Mouse (Mus musculus) heart, embryonic 15.5 days (tissue): ENCODE results near the gene Aldh3b3. TPM values are rescaled to one million over a fixed set of nuclear protein-coding genes. Genes with fewer than 3 reads are reported as not detected.
A peak's percentile ranks its signal among the peaks of the same experiment; 100 is the strongest.

ENCODE experiments used
- ATAC-seq: fragments of 200-750 bp; cut with Nextera tagmentation; replicated peaks from 2 replicates; pipeline ENCODE4 v1.8.0; 2017; ENCODE audit warnings: low read depth, moderate TSS enrichment; ENCODE audit not compliant: insufficient number of reproducible peaks, insufficient read depth, low FRiP score
- H3K27ac ChIP-seq: fragments of 300-500 bp; sonication (generic); 2 replicates; pipeline ENCODE4 v1.5.1; 2015; ENCODE audit warnings: mild to moderate bottlenecking, inconsistent platforms
- H3K27me3 ChIP-seq: fragments of 300-500 bp; sonication (generic); 2 replicates; pipeline ENCODE4 v1.6.1; 2015; ENCODE audit warnings: inconsistent platforms
- H3K36me3 ChIP-seq: fragments of 300-500 bp; sonication (generic); 2 replicates; pipeline ENCODE4 v1.6.1; 2015; ENCODE audit warnings: mild to moderate bottlenecking, inconsistent platforms
- H3K4me1 ChIP-seq: fragments of 300-500 bp; sonication (generic); replicated peaks from 2 replicates; pipeline ENCODE4 v1.6.1; 2015; ENCODE audit warnings: inconsistent platforms
- H3K4me2 ChIP-seq: fragments of 300-500 bp; sonication (generic); 2 replicates; pipeline ENCODE4 v1.6.1; 2015; ENCODE audit warnings: inconsistent platforms, mild to moderate bottlenecking, moderate library complexity
- H3K4me3 ChIP-seq: fragments of 300-500 bp; sonication (generic); 2 replicates; pipeline ENCODE4 v1.5.1; 2015; ENCODE audit warnings: mild to moderate bottlenecking, inconsistent platforms
- H3K9ac ChIP-seq: fragments of 300-500 bp; sonication (generic); 2 replicates; pipeline ENCODE4 v1.6.1; 2015; ENCODE audit warnings: mild to moderate bottlenecking, inconsistent platforms
- H3K9me3 ChIP-seq: fragments of 300-500 bp; sonication (generic); replicated peaks from 2 replicates; pipeline ENCODE4 v1.6.1; 2016; ENCODE audit warnings: inconsistent platforms
- WGBS: fragments of 180-500 bp; shearing (Covaris S2); methylation state at CpG from one replicate; pipeline ENCODE4 v1.1.7; 2015; ENCODE audit warnings: mixed read lengths; 5-methylcytosine and 5-hydroxymethylcytosine counted together
- polyA plus RNA-seq: library from polyadenylated mRNA; unstranded; fragments of >200 nt; fragmentation: Nextera tagmentation; extraction: Ambion mirVana; gene quantifications from 2 replicates; pipeline ENCODE4 v1.2.1, GENCODE M21; 2015

Aldh3b3 gene
- polyA plus RNA-seq, 1 experiment from 2014 or later = not detected

GRCm38 (mm10) chr19:3942315-3942714 is 16.1 kb upstream of the Aldh3b3 start:
- H3K9ac ChIP-seq = no peak overlapping the region
- H3K4me1 ChIP-seq = peaks cover 13% of the 10 kb centered on the region
- no peak overlapping the region for H3K4me2 ChIP-seq
- no peaks in the 10 kb centered on the region for H3K36me3 ChIP-seq
- no peak overlapping the region for H3K27ac ChIP-seq
- H3K4me3 ChIP-seq = no peak overlapping the region
- 77% methylated on average over 7 of the region's 7 CpGs for WGBS
- H3K27me3 ChIP-seq = no peaks in the 10 kb centered on the region
- no peaks in the 10 kb centered on the region for H3K9me3 ChIP-seq
- ATAC-seq = no peak

- no peak overlapping the region for H3K9ac ChIP-seq
- 18% methylated on average over 27 of the region's 27 CpGs for WGBS
- H3K27me3 ChIP-seq = no peaks in the 10 kb centered on the region
- no peaks in the 10 kb centered on the region for H3K9me3 ChIP-seq
- H3K4me1 ChIP-seq = peaks cover 13% of the 10 kb centered on the region
- no peak for ATAC-seq
- peak overlapping the region; percentile 56 for H3K4me2 ChIP-seq
- H3K27ac ChIP-seq = no peak overlapping the region
- no peaks in the 10 kb centered on the region for H3K36me3 ChIP-seq
- peak overlapping the region; percentile 36 for H3K4me3 ChIP-seq
Measured at GRCm38 (mm10) chr19:3942986-3943735, 15.3 kb upstream of the Aldh3b3 start.

GRCm38 (mm10) chr19:3945872-3946564 is 12.4 kb upstream of the Aldh3b3 start:
- Histone ChIP-seq H3K4me1 (peaks cover 13% of the 10 kb centered on the region), H3K27ac (peak overlapping the region; percentile 56), H3K9ac (no peak overlapping the region), H3K9me3 (no peaks in the 10 kb centered on the region), H3K27me3 (0 out of 2 replicates have a peak, but pooled peaks cover 3% of the 10 kb centered on the region), H3K36me3 (no peaks in the 10 kb centered on the region), H3K4me3 (no peak overlapping the region), H3K4me2 (no peak overlapping the region)
- ATAC-seq = peak; percentile 74
- WGBS = 15% methylated on average over 10 of the region's 10 CpGs

GRCm38 (mm10) chr19:3946715-3947114 is 11.7 kb upstream of the Aldh3b3 start:
- H3K9me3 ChIP-seq = no peaks in the 10 kb centered on the region
- no peak overlapping the region for H3K9ac ChIP-seq
- no peak overlapping the region for H3K4me2 ChIP-seq
- 18% methylated on average over 2 of the region's 2 CpGs for WGBS
- H3K4me1 ChIP-seq = peaks cover 13% of the 10 kb centered on the region
- peak overlapping the region; percentile 56 for H3K27ac ChIP-seq
- 0 out of 2 replicates have a peak, but pooled peaks have one; percentile 54 for ATAC-seq
- no peaks in the 10 kb centered on the region for H3K36me3 ChIP-seq
- H3K4me3 ChIP-seq = no peak overlapping the region
- H3K27me3 ChIP-seq = 0 out of 2 replicates have a peak, but pooled peaks cover 3% of the 10 kb centered on the region

- WGBS = 78% methylated on average over 3 of the region's 3 CpGs
- ATAC-seq = no peak
- Histone ChIP-seq H3K4me3 (no peak overlapping the region), H3K4me1 (peaks cover 13% of the 10 kb centered on the region), H3K4me2 (no peak overlapping the region), H3K9ac (no peak overlapping the region), H3K27ac (no peak overlapping the region), H3K27me3 (0 out of 2 replicates have a peak, but pooled peaks cover 3% of the 10 kb centered on the region), H3K9me3 (no peaks in the 10 kb centered on the region), H3K36me3 (no peaks in the 10 kb centered on the region)
Measured at GRCm38 (mm10) chr19:3947813-3948212, 10.6 kb upstream of the Aldh3b3 start.

- Histone ChIP-seq H3K27ac (no peak overlapping the region), H3K36me3 (no peaks in the 10 kb centered on the region), H3K4me2 (no peak overlapping the region), H3K4me1 (peaks cover 10% of the 10 kb centered on the region), H3K9ac (no peak overlapping the region), H3K4me3 (no peak overlapping the region), H3K27me3 (0 out of 2 replicates have a peak, but pooled peaks cover 3% of the 10 kb centered on the region), H3K9me3 (no peaks in the 10 kb centered on the region)
- ATAC-seq = no peak
- 73% methylated on average over 14 of the region's 14 CpGs for WGBS
Measured at GRCm38 (mm10) chr19:3948546-3948945, 9.9 kb upstream of the Aldh3b3 start.

- ATAC-seq = no peak
- Histone ChIP-seq H3K4me1 (peaks cover 10% of the 10 kb centered on the region), H3K27me3 (0 out of 2 replicates have a peak, but pooled peaks cover 3% of the 10 kb centered on the region), H3K36me3 (no peaks in the 10 kb centered on the region), H3K27ac (no peak overlapping the region), H3K9me3 (no peaks in the 10 kb centered on the region), H3K4me3 (no peak overlapping the region), H3K4me2 (no peak overlapping the region), H3K9ac (no peak overlapping the region)
- WGBS = 77% methylated on average over 3 of the region's 3 CpGs
Measured at GRCm38 (mm10) chr19:3950331-3950730, 8.1 kb upstream of the Aldh3b3 start.

- Histone ChIP-seq H3K4me3 (no peak overlapping the region), H3K9ac (no peak overlapping the region), H3K27ac (no peak overlapping the region), H3K4me2 (no peak overlapping the region), H3K4me1 (peaks cover 2% of the 10 kb centered on the region; the same call in 1 of the 2 replicates), H3K36me3 (no peaks in the 10 kb centered on the region), H3K9me3 (no peaks in the 10 kb centered on the region), H3K27me3 (0 out of 2 replicates have a peak, but pooled peaks cover 3% of the 10 kb centered on the region)
- no peak for ATAC-seq
Measured at GRCm38 (mm10) chr19:3951461-3951860, 7.0 kb upstream of the Aldh3b3 start.

- no peak overlapping the region for H3K27ac ChIP-seq
- no peak overlapping the region for H3K4me2 ChIP-seq
- no peak for ATAC-seq
- H3K36me3 ChIP-seq = no peaks in the 10 kb centered on the region
- H3K4me3 ChIP-seq = no peak overlapping the region
- 29% methylated on average over 1 of the region's 1 CpGs for WGBS
- no peaks in the 10 kb centered on the region for H3K9me3 ChIP-seq
- H3K27me3 ChIP-seq = 0 out of 2 replicates have a peak, but pooled peaks cover 3% of the 10 kb centered on the region
- no peaks in the 10 kb centered on the region for H3K4me1 ChIP-seq
- no peak overlapping the region for H3K9ac ChIP-seq
Measured at GRCm38 (mm10) chr19:3952099-3952498, 6.3 kb upstream of the Aldh3b3 start.

- Histone ChIP-seq H3K27me3 (no peaks in the 10 kb centered on the region), H3K36me3 (no peaks in the 10 kb centered on the region), H3K27ac (no peak overlapping the region), H3K9me3 (no peaks in the 10 kb centered on the region), H3K4me1 (no peaks in the 10 kb centered on the region; the same call in 1 of the 2 replicates), H3K9ac (no peak overlapping the region), H3K4me3 (no peak overlapping the region), H3K4me2 (no peak overlapping the region)
- no peak for ATAC-seq
- WGBS = 78% methylated on average over 3 of the region's 3 CpGs
Measured at GRCm38 (mm10) chr19:3955033-3955432, 3.4 kb upstream of the Aldh3b3 start.

GRCm38 (mm10) chr19:3955804-3956203 is 2.6 kb upstream of the Aldh3b3 start:
- H3K36me3 ChIP-seq = no peaks in the 10 kb centered on the region
- H3K4me1 ChIP-seq = no peaks in the 10 kb centered on the region; the same call in 1 of the 2 replicates
- no peaks in the 10 kb centered on the region for H3K9me3 ChIP-seq
- no peaks in the 10 kb centered on the region for H3K27me3 ChIP-seq
- no peak overlapping the region for H3K27ac ChIP-seq
- 20% methylated on average over 4 of the region's 4 CpGs for WGBS
- ATAC-seq = no peak
- H3K4me2 ChIP-seq = no peak overlapping the region
- no peak overlapping the region for H3K9ac ChIP-seq
- no peak overlapping the region for H3K4me3 ChIP-seq
